Comparison of ENCODE assay signal across 17 mouse cellular contexts in genomic region chr6:54883424-54883823, GRCm38 (mm10).
"Had no signal": no experiment of that assay in that cellular context is flagged by ENCODE, and none has a peak within 500 bp of the region (broad histone marks: within the 10 kb centered on the region; RNA-seq: fewer than 3 reads in every experiment).

No protein-coding gene starts in this region.

- H3K27me3 ChIP-seq: liver, embryonic 13.5 days; midbrain, embryonic 12.5 days; neural tube, embryonic 13.5 days; stomach, embryonic 15.5 days had no signal

- H3K4me2 ChIP-seq: liver, embryonic 13.5 days; lung, embryonic 14.5 days; midbrain, embryonic 12.5 days; neural tube, embryonic 13.5 days; stomach, embryonic 15.5 days had no signal

- H3K36me3 ChIP-seq: neural tube, embryonic 13.5 days; stomach, embryonic 15.5 days had no signal

- H3K4me3 ChIP-seq: left cerebral cortex, adult 2 months; liver, embryonic 13.5 days; midbrain, embryonic 12.5 days; myocyte; neural tube, embryonic 13.5 days; stomach, embryonic 15.5 days had no signal

- H3K27ac ChIP-seq: kidney, postnatal 0 days; left cerebral cortex, adult 2 months; liver, embryonic 13.5 days; macrophage; midbrain, embryonic 12.5 days; neural tube, embryonic 13.5 days; stomach, embryonic 15.5 days had no signal

- ATAC-seq: lung, postnatal 0 days; midbrain, embryonic 16.5 days had no signal

- H3K9ac ChIP-seq: liver, embryonic 13.5 days; lung, embryonic 14.5 days; midbrain, embryonic 12.5 days; neural tube, embryonic 13.5 days; stomach, embryonic 15.5 days had no signal

- H3K4me1 ChIP-seq: liver, embryonic 13.5 days; midbrain, embryonic 12.5 days; neural tube, embryonic 13.5 days; stomach, embryonic 15.5 days had no signal

- H3K9me3 ChIP-seq: liver, embryonic 13.5 days; midbrain, embryonic 12.5 days; neural tube, embryonic 13.5 days; stomach, embryonic 15.5 days had no signal

- DNase-seq: kidney, postnatal 36 days; layer of hippocampus, postnatal 36 days; liver, embryonic 13.5 days; lung, embryonic 14.5 days; retina, postnatal 1 day; right cerebral cortex, postnatal 25 days; spleen, adult 18-20 months; thymus, postnatal 36 days had no signal
